Mouse (Mus musculus) ES-Bruce4 (cell line): Measurements from ENCODE around the gene Gm28374.
A peak's percentile ranks its signal among the peaks of the same experiment; 100 is the strongest.

Source experiments
- CTCF ChIP-seq: IDR thresholded peaks from one replicate; pipeline ENCODE4 v1.8.1; 2011; ENCODE audit warnings: low read depth, low read length
- EP300 ChIP-seq: IDR thresholded peaks from 2 replicates; pipeline ENCODE4 v1.6.1; 2011; ENCODE audit warnings: low read depth, low read length; ENCODE audit not compliant: insufficient read depth
- POLR2A ChIP-seq: IDR thresholded peaks from one replicate; pipeline ENCODE4 v1.8.1; 2011; ENCODE audit warnings: low read length; ENCODE audit not compliant: insufficient read depth

- TF ChIP-seq CTCF (no peak), POLR2A (peak; percentile 54), EP300 (no peak)
These were observed 14.2 kb downstream of the Gm28374 start, which contains the start of gene Tm7sf2 for GRCm38 (mm10) chr19:6067724-6068415.
